Mouse (Mus musculus) forebrain, embryonic 13.5 days (tissue): Measurements from ENCODE around the gene Setd1b. TPM values are rescaled to one million over a fixed set of nuclear protein-coding genes. Genes with fewer than 3 reads are reported as not detected.
"Not testable (repeated sequence)": the region's sequence is repeated elsewhere in the genome, so short reads cannot be mapped to it uniquely, and the experiment has no call there.

Source experiments
- ATAC-seq: fragments of 200-750 bp; cut with Nextera tagmentation; 2 replicates; pipeline ENCODE4 v1.8.0; 2017
- H3K27ac ChIP-seq: fragments of 300-500 bp; sonication (generic); 2 replicates; pipeline ENCODE4 v1.5.1; 2015; ENCODE audit warnings: inconsistent platforms, mild to moderate bottlenecking, moderate library complexity
- H3K27me3 ChIP-seq: fragments of 300-500 bp; sonication (generic); 2 replicates; pipeline ENCODE4 v1.6.1; 2015; ENCODE audit warnings: mild to moderate bottlenecking, inconsistent platforms
- H3K36me3 ChIP-seq: fragments of 300-500 bp; sonication (generic); 2 replicates; pipeline ENCODE4 v1.6.1; 2015; ENCODE audit warnings: mild to moderate bottlenecking, inconsistent platforms; ENCODE audit not compliant: poor library complexity, severe bottlenecking
- H3K4me1 ChIP-seq: fragments of 300-500 bp; sonication (generic); 2 replicates; pipeline ENCODE4 v1.6.1; 2015; ENCODE audit warnings: inconsistent platforms
- H3K4me2 ChIP-seq: fragments of 300-500 bp; sonication (generic); 2 replicates; pipeline ENCODE4 v1.6.1; 2015; ENCODE audit warnings: inconsistent platforms, mild to moderate bottlenecking, moderate library complexity
- H3K4me3 ChIP-seq: fragments of 300-500 bp; sonication (generic); 2 replicates; pipeline ENCODE4 v1.5.1; 2015; ENCODE audit warnings: mild to moderate bottlenecking, inconsistent platforms
- H3K9ac ChIP-seq: fragments of 300-500 bp; sonication (generic); 2 replicates; pipeline ENCODE4 v1.6.1; 2015; ENCODE audit warnings: mild to moderate bottlenecking, inconsistent platforms
- H3K9me3 ChIP-seq: fragments of 300-500 bp; sonication (generic); replicated peaks from 2 replicates; pipeline ENCODE4 v1.6.1; 2016; ENCODE audit warnings: inconsistent platforms
- WGBS: fragments of 180-500 bp; shearing (Covaris S2); methylation state at CpG from one replicate; pipeline ENCODE4 v1.1.7; 2015; 5-methylcytosine and 5-hydroxymethylcytosine counted together
- polyA plus RNA-seq: library from polyadenylated mRNA; unstranded; fragments of >200 nt; fragmentation: Nextera tagmentation; extraction: Ambion mirVana; gene quantifications from 2 replicates; pipeline ENCODE4 v1.2.1, GENCODE M21; 2015

The Setd1b gene
- polyA plus RNA-seq, 1 experiment from 2014 or later = 13.9 TPM

DNA sequence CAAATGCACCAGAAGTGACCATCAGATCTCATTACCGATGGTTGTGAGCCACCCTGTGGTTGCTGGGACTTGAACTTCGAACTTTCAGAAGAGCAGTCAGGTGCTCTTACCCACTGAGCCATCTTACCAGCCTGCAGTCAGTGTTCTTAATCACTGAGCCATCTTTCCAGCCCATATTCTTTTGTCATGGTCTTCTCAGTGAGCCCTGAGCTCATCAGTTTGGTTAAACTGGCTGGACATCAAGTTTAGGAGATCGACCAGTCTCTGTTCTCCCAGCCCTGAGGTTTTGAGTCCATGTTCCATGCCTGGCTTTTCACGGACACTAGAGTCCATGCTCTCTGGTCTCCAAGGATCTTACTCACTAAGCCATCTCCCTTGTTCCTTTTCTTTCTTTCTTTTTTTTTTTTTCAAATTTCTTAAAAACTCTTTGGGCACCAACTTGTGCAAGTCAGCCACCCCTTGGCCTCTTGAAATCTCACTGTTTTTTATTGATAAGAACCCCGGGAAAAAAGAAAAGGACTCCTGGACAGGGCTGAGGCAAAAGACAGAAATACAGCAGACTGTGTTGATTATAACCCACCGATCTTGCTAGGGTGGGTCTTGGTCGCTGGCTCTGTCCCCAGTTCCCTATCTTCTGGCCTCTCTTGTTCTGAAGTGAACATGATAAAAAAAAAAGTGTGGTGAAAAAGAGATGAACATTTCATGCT, 59.0 kb downstream of the Setd1b start:
- 90% methylated on average over 6 of the region's 7 CpGs for WGBS
- not testable (repeated sequence) for H3K4me2 ChIP-seq, H3K4me1 ChIP-seq, H3K36me3 ChIP-seq, ATAC-seq, H3K9me3 ChIP-seq, H3K9ac ChIP-seq, H3K27ac ChIP-seq, H3K27me3 ChIP-seq, H3K4me3 ChIP-seq

DNA sequence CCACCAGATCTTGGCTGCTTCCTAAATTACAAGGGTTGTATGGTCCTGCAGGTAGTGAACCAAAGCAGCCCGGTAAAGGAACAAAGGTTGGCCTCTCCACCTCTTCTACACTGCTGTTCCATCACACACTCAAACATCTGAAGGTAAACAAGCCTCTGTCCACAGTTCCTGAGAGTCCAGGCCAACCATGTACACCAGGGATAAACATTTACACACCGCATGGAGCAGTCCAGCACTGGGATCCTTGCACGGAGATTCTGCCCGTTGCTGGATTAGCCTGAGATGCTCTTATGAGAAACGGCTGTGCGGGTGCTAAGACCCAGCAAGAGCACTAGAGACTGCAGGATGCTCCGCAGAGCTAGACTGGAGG, 59.5 kb downstream of the Setd1b start:
- WGBS = 84% methylated on average over 7 of the region's 7 CpGs
- no peak overlapping the region for H3K27ac ChIP-seq
- ATAC-seq = no peak

DNA sequence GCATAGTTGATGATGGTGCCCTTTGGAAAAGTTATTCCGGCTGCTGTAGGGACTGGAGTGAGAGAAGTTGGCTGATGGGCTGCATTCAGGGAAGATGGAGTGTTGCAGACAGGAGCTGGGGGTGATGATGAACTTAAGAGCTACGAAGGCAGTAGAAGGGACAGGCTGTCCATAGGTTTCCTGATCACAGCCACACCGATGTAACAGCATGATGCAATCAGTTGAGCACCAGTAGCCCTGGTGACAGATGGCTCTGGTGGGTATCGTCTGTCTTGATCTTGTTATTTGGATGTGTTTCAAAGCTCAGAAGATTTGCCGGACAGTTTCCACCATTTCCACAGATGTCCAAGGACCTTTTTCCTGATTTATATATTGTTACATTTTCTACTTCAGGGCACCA, 60.0 kb downstream of the Setd1b start:
- no peak overlapping the region for H3K4me3 ChIP-seq
- WGBS = 92% methylated on average over 5 of the region's 5 CpGs
- H3K36me3 ChIP-seq = no peaks in the 10 kb centered on the region
- no peak overlapping the region for H3K4me2 ChIP-seq
- H3K9me3 ChIP-seq = no peaks in the 10 kb centered on the region
- no peaks in the 10 kb centered on the region for H3K4me1 ChIP-seq
- no peak for ATAC-seq
- H3K9ac ChIP-seq = no peak overlapping the region
- H3K27me3 ChIP-seq = no peaks in the 10 kb centered on the region
- H3K27ac ChIP-seq = no peak overlapping the region

More for the DNA sequence above, 59.5 kb downstream of the Setd1b start:
- Histone ChIP-seq H3K9me3 (no peaks in the 10 kb centered on the region), H3K36me3 (no peaks in the 10 kb centered on the region), H3K9ac (no peak overlapping the region), H3K4me2 (no peak overlapping the region), H3K27me3 (no peaks in the 10 kb centered on the region), H3K4me3 (no peak overlapping the region), H3K4me1 (no peaks in the 10 kb centered on the region)

DNA sequence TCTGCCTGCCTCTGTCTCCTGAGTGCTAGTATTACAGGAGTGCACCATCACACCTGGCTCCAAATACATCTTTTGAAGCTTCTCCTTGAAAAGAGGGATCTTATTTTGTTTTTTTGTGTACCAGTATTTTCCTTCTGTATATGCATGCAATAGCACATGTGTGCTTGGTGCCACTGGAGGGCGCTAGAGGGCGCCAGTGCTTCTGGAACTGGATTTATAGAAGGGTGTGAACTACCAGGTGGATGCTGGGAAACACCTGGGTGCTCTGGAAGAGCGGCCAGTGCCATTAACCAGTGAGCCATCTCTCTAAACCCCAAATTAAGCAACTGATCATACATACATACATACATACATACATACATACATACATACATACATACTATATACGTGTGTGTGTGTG, 60.8 kb downstream of the Setd1b start:
- not testable (repeated sequence) for H3K27me3 ChIP-seq, ATAC-seq
- WGBS = 47% methylated on average over 4 of the region's 4 CpGs

DNA sequence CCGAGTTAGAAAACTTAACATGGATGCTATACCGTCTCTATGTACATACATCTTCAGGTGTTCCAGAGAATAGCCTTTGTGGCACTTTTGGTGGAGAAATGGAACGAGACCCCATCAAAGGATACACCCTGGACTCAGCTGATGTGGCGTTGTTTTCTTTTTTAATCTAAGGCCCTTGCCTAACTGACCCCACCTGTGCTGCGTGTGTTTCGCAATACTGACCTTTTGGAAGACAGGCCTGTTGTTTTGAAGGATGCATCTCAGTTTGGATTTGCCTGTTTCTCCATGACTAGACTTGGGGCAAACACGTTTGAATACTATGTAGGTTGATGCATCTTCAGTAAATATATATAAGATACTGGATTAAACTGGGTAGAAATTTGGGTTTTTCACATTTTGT, 61.6 kb downstream of the Setd1b start:
- WGBS = 91% methylated on average over 7 of the region's 7 CpGs
- H3K4me3 ChIP-seq, H3K9ac ChIP-seq, H3K27me3 ChIP-seq, H3K36me3 ChIP-seq, H3K9me3 ChIP-seq, H3K4me1 ChIP-seq, H3K4me2 ChIP-seq, H3K27ac ChIP-seq, ATAC-seq: not testable (repeated sequence)

More for the DNA sequence above, 60.8 kb downstream of the Setd1b start:
- H3K4me2 ChIP-seq, H3K4me3 ChIP-seq, H3K27ac ChIP-seq, H3K36me3 ChIP-seq, H3K9ac ChIP-seq, H3K4me1 ChIP-seq, H3K9me3 ChIP-seq: not testable (repeated sequence)

Other genes with a start within 250 kb of the Setd1b start
- 107 and 108 TPM in 2 replicates for gene Kdm2b, start 152.4 kb upstream of the Setd1b start, polyA plus RNA-seq
- gene Orai1, start 127.1 kb upstream of the Setd1b start, polyA plus RNA-seq = 10.6 and 10.8 TPM in 2 replicates
- gene Morn3, start 95.2 kb upstream of the Setd1b start, polyA plus RNA-seq = 0.79 and 1.1 TPM in 2 replicates
- gene Tmem120b, start 73.8 kb upstream of the Setd1b start, polyA plus RNA-seq = 10.9 and 11.0 TPM in 2 replicates
- 4.3 and 5.0 TPM in 2 replicates for gene Rhof, start 9.5 kb upstream of the Setd1b start, polyA plus RNA-seq
- gene Psmd9, start 27.2 kb downstream of the Setd1b start, polyA plus RNA-seq = 75.5 and 77.3 TPM in 2 replicates
- gene Hpd, start 40.5 kb downstream of the Setd1b start, polyA plus RNA-seq = not detected in 2 replicates
- 1.5 and 2.1 TPM in 2 replicates for gene Wdr66, start 109.9 kb downstream of the Setd1b start, polyA plus RNA-seq
- gene Bcl7a, start 201.6 kb downstream of the Setd1b start, polyA plus RNA-seq = 66.4 and 75.0 TPM in 2 replicates